Mouse (Mus musculus) testis, adult 2 months (tissue): Measurements from ENCODE around the gene 1110051M20Rik.

Experiments
- CTCF ChIP-seq: fragments of 200-500 bp; IDR thresholded peaks from 2 replicates; pipeline ENCODE4 v1.5.1; 2012; ENCODE audit warnings: low read depth, mild to moderate bottlenecking, inconsistent platforms, low read length, moderate library complexity; ENCODE audit not compliant: control insufficient read depth, insufficient read depth, insufficient replicate concordance
- POLR2A ChIP-seq: fragments of 200-500 bp; IDR thresholded peaks from 2 replicates; pipeline ENCODE4 v1.6.1; 2012; ENCODE audit warnings: low read depth, mild to moderate bottlenecking, inconsistent platforms, low read length, moderate library complexity; ENCODE audit not compliant: control insufficient read depth

DNA sequence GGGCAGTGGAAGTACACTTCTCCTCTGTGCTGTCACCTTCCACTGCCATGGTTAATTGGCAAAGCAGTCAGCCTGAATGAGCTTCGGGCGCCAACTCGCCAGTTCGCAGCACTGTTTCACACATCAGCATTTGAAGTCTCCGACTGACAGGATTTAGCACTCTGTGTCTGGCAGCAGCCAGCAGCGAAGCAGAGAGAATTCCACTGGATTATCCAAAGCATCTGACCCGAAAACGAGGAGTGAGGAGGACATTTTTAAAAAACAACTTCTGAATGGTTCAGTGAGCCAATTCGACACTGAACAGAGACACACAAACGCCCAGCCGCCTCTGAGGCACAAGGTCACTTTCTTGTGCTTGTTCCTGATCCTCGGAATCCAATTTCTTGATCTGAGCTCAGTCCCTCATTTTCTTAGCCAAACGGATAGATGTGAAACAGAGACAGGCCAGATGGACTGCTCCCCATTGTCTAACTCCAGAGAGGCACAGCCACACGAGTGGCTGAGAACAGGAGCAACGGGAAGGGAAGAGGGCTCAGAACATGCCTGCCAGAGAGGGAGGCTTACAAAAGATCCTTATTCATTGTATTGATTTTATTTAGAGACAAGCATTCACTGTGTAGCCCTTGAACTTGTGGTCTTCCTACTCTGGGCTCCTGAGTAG, 119.6 kb downstream of the 1110051M20Rik start:
- TF ChIP-seq CTCF (no peak), POLR2A (no peak)
